Mouse (Mus musculus): Measurements from ENCODE around the gene Rad9a.

The Rad9a gene

GRCm38 (mm10) chr19:4146366-4147021 lies 55.0 kb downstream of the Rad9a start:
- DNase-seq (ENCODE audit: low spot score in 2 of 2): no peak

DNA sequence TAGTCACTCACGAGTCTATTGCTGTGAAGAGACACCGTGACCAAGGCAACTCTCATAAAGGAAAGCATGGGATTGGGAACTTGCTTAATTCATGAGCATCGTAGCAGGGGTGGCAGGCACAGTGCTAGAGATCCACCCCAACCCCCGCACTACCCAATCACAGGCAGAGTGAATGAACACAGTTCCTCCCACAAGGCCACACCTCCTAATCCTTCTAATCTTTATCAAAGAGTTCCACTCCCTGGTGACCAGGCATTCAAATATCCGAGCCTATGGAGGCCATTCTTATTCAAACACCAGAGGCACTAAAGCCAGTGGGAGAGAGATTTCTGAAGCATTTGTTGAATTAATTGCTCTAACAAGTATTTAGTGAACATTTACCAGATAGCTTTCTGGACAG lies 55.5 kb downstream of the Rad9a start:
- DNase-seq (ENCODE audit: low spot score in 2 of 2): no peak
